Mouse (Mus musculus) frontal cortex, adult 2 months (tissue): ENCODE data around the gene Fhod1. TPM values are rescaled to one million over a fixed set of nuclear protein-coding genes. Genes with fewer than 3 reads are reported as not detected.

Experiments used
- DNase-seq, 2 experiments: peaks; one replicate each; pipeline ENCODE4 v3.0.0; 2022; ENCODE audit warnings: low spot score in 1 of 2; ENCODE audit errors: extremely low spot score in 1 of 2
- polyA plus RNA-seq: library from polyadenylated mRNA; depleted of rRNA; stranded (reverse); fragments of >200 nt; gene quantifications from 2 replicates; pipeline ENCODE4 v1.2.3, GENCODE M21; 2012

Fhod1 gene
- polyA plus RNA-seq, 1 experiment: 4.2 TPM

- DNase-seq: peak in 1 of 2 experiments; percentile 42
Observed at GRCm38 (mm10) chr8:105350186-105350585, 2.4 kb upstream of the Fhod1 start.

GRCm38 (mm10) chr8:105349096-105349771 lies 1.5 kb upstream of the Fhod1 start:
- DNase-seq: no peak

DNA sequence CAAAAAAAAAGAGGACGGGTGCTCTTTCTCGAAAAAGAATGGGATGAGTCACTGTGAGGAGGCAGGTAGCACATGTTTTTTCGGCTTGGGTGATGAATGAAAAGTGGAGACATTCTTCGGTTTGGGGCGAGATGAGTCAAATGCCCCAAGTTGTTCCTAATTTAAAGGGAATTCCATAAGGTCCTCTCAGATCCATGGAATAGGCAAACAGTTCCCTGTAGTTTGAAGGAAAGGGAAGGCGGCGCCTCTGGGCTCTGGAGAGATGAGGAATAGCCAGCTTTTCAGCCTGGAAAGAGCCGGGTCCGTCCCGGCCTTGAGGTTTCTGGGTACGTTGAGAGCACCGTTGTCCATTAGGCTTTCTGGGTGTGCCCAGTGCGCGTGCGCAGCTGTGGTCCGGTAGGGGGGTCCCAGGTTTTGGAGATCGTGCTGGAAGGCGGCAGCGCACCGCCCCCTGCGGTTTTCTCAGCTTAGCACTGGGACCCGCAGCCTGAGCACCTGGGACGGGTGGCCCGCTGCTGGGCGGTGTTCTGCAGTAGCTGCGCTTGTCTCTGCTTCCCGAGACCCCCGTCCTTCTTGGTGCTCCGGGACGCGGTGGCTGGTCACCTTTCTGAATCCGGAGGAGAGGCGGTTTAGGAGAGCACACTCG lies 820 bp upstream of the Fhod1 start, which contains the start of gene Slc9a5:
Gene Slc9a5 (plus strand): TSS at position 394 of the 646 bp plus-strand sequence.
- DNase-seq: peak in 1 of 2 experiments; percentile 55

GRCm38 (mm10) chr8:105346611-105347427 lies 934 bp downstream of the Fhod1 start:
- peak in 1 of 2 experiments; percentile 56 for DNase-seq

DNA sequence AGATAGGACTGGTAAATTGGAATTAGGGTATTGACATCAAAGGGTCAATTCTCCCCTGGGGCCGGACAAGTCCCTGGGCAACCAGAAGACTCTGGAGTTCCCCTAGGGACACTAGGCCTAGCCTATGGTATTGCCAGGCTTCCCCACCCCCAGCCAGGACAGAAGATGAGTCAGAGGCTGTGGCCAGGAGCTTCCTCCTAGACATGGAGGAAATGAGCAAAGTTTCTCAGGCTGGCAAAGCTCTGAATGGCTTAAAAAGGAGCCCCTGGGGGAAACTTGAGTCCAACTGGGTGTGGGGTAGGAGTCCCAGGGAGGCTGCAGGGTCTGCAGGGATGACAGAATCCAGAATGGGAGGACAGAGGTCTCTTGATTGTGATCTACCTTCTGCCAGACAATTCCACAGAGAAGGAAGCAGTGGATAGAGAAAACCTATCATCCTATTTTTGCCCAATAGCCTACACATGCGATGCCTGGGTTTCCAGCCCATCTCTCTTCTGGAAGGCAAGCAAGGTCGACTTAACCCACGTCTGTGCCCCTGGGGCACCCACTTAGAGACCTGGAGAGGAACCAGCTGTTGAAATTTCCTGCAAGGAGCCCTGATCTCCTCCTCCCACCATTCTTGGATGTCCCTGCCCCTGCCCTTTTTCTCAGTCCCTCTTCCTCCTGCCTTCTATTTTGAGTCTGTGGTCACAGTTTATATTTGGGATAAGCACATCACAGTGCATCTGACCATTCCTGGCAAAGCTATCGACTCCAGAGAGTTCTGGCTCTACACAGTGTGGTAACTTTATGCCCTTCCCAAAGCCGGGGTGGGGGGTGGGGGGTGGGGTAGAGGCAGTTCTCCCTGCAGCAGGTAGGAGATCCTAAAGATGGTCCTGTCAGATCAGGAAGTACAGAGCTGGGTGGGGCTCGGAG lies 2.4 kb downstream of the Fhod1 start:
- peak in 1 of 2 experiments; percentile 31 for DNase-seq

- no peak for DNase-seq
Observed at GRCm38 (mm10) chr8:105343791-105344574, 3.8 kb downstream of the Fhod1 start.

DNA sequence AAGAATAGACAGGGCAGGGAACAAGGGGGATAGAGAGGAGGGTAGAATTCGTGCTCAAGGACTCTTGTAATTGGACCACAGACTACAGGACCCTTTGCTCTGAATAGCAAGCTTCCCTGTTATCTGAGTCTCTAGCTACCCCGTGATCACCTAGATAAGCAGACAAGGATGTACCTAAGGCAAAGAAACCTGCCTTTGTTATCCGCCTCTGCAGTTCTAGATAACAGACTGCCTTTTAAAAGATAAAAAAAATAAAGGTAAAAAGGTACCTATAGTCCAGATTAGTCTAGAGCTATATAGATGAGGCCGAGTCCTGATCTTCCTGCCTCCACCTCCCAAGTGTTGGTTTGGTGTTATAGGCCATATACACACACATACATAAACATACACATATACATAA lies 5.0 kb downstream of the Fhod1 start:
- DNase-seq: no peak

- DNase-seq: no peak
Observed at GRCm38 (mm10) chr8:105341399-105341798, 6.4 kb downstream of the Fhod1 start.

DNA sequence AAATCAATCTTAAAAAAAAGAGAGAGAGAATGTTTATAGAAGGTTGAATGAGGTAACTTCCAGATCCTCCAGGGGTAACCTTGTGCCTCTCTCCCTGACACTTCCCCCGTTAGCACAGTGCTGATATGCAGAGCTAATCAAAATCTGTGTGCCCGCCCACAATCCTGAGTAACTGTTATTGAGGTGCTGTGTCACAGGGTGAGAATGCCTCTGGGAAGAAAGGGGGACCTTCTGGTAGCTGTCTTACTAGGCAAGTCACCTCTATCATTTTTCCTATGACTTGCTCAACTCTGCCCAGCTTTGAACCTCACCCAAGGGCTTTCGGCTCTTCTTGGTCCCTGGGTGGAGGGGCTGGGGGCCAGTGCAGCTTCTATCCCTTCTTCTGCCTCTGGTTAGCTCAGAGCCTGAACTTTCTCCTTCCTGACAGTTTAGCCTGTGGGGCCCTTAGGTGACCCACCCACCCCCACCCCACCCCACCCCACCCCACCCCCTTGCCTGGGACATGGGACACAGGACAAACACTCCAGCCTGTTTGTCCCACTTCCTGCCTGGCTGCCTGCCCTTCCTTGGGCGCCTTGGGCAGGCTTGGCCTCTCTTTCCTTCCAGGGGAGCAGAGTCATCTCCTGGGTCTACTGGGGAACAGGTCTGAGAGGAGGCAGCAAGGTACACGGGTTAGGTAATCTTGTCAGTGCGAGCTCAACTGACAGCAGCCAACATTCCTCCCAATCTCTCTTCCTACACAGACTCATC lies 7.7 kb downstream of the Fhod1 start:
- no peak for DNase-seq

DNA sequence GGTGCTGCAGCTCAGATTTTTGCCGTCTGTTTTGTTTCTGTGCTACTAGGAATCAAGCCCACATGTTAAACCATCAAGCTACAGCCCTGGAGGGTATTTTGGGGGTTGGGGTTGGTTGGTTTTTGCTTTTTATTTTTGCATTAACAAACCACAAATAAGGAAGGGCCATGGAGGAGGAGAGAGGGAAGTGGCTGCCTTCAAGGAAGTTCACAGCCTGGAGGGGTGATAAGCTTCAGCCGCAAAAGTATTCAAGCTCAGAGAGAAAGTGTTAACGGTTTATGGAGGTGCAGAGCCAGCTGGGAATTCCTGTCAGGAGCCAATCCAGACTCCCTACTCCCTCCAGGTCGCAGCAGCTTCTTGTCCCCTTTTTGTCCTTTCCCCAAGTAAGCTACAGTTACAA lies 8.8 kb downstream of the Fhod1 start:
- no peak for DNase-seq

- DNase-seq: no peak
Observed at GRCm38 (mm10) chr8:105336373-105337130, 11.2 kb downstream of the Fhod1 start.

GRCm38 (mm10) chr8:105332523-105332922 lies 15.2 kb downstream of the Fhod1 start:
- DNase-seq: no peak

- no peak for DNase-seq
Observed at GRCm38 (mm10) chr8:105331931-105332330, 15.8 kb downstream of the Fhod1 start.

DNA sequence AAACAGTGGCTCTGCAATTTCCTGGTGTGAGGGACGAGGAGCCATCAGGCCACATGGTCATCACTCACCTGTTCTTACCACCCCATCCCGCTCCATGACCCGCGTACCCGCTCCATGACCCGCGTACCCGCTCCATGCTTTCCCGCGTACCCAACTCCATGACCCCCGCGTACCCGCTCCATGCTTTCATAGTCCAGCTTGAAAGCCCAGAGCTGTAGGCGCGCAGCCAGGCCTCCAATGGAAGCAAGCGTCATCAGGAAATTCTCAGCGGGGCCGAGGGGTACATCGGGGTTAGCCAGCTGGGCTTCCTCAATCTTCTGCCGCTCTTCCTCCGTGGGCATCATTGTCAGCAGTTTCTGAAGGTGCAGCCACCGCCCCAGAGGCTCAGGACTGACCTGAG lies 16.3 kb downstream of the Fhod1 start:
- DNase-seq: no peak

DNA sequence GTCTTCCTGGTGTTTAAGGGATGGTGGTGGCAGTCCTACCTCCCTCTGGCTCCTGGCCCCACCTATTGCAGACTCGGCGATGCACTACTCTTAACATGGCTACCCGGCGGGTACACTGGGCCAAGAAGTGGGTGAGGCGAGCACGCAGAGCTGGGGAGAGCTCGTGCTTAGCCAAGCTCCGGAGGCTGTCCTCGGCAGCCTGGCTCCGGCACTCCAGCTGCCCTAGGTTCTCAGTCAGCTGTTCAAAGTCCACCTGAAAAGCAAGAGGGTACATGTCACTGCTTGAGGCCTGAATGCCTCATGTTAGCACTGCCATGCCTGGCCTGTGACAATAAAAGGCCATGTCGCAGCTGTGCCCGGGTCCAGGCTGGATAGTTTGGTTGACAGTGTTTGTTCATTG lies 17.4 kb downstream of the Fhod1 start:
- DNase-seq: no peak

DNA sequence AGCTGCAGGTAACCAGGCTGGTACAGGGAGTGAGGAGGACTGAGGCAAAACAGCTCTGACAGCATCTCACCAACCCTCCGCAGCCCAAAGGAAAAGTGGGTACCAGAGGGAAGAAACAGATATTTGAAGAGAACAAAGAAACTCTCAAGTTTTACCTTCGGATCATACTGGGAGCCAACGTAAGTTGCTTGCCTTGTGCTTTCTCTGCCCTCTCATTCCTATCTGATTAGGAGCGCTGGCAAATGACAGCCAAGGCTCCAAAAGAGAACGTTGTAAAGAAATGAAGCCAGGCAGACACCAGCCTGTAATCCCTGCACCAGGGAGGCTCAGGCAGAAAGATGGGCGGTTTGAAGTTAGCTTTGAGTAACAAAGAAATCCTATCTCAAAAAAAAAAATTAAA lies 20.8 kb downstream of the Fhod1 start:
- no peak for DNase-seq

GRCm38 (mm10) chr8:105326141-105326672 lies 21.5 kb downstream of the Fhod1 start, which contains the start of the genes Lrrc29 and Tmem208:
Gene Lrrc29 (minus strand): TSS chr8:105326278.
Gene Tmem208 (plus strand): TSS chr8:105326354.
- DNase-seq: peak; percentile 95 to 98

DNA sequence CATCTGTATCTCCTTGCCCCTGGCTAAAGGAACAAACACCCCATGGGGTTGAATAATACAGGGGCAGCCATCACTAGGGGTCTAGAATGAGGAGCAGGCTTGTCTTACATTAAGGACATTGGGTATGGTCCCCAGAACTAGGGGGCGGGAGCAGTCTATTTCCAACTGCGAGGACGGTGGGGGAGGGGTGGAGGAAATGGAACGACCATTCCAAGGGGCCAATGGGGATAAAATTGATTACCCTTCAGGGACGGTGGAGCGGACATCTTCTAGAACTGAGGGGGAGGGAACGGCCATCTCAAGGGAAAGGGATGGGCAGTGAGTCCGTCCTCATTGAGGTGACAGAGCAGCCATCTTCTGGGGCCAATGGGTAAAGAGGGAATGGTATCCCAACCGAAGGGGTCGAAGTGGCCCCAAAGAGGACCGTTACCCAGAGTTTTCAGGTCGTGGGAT lies 22.1 kb downstream of the Fhod1 start:
- no peak for DNase-seq
